Mouse (Mus musculus) cerebellum, adult 2 months (tissue): ENCODE data around the gene Trpc7.

Experiments used
- CTCF ChIP-seq: fragments of 200-500 bp; IDR thresholded peaks from 2 replicates; pipeline ENCODE4 v1.5.1; 2011; ENCODE audit warnings: low read depth, mild to moderate bottlenecking, control low read depth, low read length, moderate library complexity, borderline replicate concordance; ENCODE audit not compliant: insufficient read depth
- POLR2A ChIP-seq: fragments of 200-500 bp; IDR thresholded peaks from 2 replicates; pipeline ENCODE4 v1.6.1; 2011; ENCODE audit warnings: low read length, control low read depth, borderline replicate concordance; ENCODE audit not compliant: insufficient read depth

GRCm38 (mm10) chr13:56854506-56854905, 41.3 kb downstream of the Trpc7 start:
- TF ChIP-seq CTCF (no peak), POLR2A (no peak)
